Mouse (Mus musculus) ES-Bruce4 (cell line): ENCODE measurements at regions not wholly inside any gene's neighbourhood (a gene's known extent, or its start where the extent isn't known, plus 50 kb on each side); places are given as distances from the start of the nearest gene placed in this dataset.

Experiments used
- EP300 ChIP-seq: IDR thresholded peaks from 2 replicates; pipeline ENCODE4 v1.6.1; 2011; ENCODE audit warnings: low read depth, low read length; ENCODE audit not compliant: insufficient read depth
- POLR2A ChIP-seq: IDR thresholded peaks from one replicate; pipeline ENCODE4 v1.8.1; 2011; ENCODE audit warnings: low read length; ENCODE audit not compliant: insufficient read depth

GRCm38 (mm10) chr1:186224231-186224630, 107.1 kb upstream of the Lyplal1 start:
- TF ChIP-seq EP300 (no peak), POLR2A (no peak)
